In the genomic region with DNA sequence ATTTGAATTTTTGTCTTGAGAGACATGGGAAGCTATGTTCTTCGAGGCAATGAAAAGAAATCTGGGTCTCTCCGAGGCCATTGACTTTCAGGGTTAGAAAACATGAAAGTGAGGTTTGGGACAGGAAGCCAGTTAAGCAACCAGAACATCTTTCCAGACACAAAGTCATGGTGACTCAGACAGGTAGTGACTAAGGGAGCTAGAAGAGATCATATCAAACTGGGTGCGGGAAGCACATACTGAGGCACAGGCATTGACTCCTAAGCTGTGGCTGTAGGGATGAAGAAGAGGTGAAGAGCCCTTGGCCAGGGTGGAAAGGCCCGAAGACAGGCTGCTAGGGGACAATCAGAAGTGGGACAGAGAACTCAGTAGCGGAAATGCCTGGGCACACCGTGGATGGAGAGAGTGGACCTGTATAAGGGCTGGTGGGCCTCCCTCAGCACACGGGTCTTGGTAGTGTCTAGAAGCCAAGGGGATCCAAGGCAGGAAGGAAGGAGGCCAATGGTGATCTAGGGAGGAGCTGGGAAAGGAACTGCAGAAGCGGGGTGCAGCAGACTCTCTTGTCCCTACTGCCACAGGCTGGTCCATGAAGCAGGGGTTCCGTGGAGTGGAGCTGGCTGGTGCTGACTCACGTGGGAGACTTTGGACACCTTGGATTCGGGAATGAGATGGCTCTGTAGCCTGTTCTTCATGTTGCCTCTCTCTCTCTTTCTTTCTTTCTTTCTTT, we compare ENCODE assay signal across 7 mouse cellular contexts. TPM values are rescaled to one million over a fixed set of nuclear protein-coding genes. Genes with fewer than 3 reads are reported as not detected.
DNase-seq lines count a peak whose midpoint lies in the region; ATAC-seq and TF ChIP-seq lines count a peak whose summit lies in the region.

No protein-coding gene starts in this region.

- peak; percentile 72 for DNase-seq in 3T3-L1 (ENCODE audit: low read depth, low spot score)
- DNase-seq in limb, embryonic 14.5 days (ENCODE audit: low spot score) = no peak
- peak; percentile 15 for DNase-seq in splenic B cell, adult 2 months (ENCODE audit: low read depth, low spot score)
- no peak for DNase-seq in retina, embryonic 14.5 days (ENCODE audit: low spot score)

- peaks cover 36% of the 10 kb centered on the region for H3K79me3 ChIP-seq in C2C12 (ENCODE audit: low read depth)

- no peak for TF ChIP-seq POLR2A in embryonic fibroblast, embryonic 13.5 days (IDR thresholded peaks at IDR 0.05; ENCODE audit: low read depth, low read length)
- no peak for TF ChIP-seq POLR2A in limb, embryonic 14.5 days (IDR thresholded peaks at IDR 0.05; ENCODE audit: borderline replicate concordance, extremely low read depth, insufficient read depth, insufficient read length)

- WGBS in limb, embryonic 14.5 days = 85% methylated on average over 11 of the region's 11 CpGs

- peaks cover 40% of the 10 kb centered on the region for H3K79me2 ChIP-seq in C2C12 (ENCODE audit: control insufficient read depth, insufficient read depth)

- no peak for ATAC-seq in limb, embryonic 14.5 days (ENCODE audit: low FRiP score, low read depth)
- ATAC-seq in frontal cortex, adult (ENCODE audit: low TSS enrichment) = no peak

- H3K9ac ChIP-seq in limb, embryonic 14.5 days (ENCODE audit: low read depth, low read length, severe bottlenecking) = peak overlapping the region; percentile 86; the same call in 1 of the 2 replicates

- peak overlapping the region; percentile 97 for H3K27ac ChIP-seq in embryonic fibroblast, embryonic 13.5 days (ENCODE audit: insufficient read depth, low read length)
- H3K27ac ChIP-seq in limb, embryonic 14.5 days (replicated peaks; ENCODE audit: low read depth, low read length) = 0 out of 2 replicates have a peak overlapping the region, but pooled peaks have one; percentile 91

- H3K4me3 ChIP-seq in C2C12 (ENCODE audit: insufficient read depth, poor library complexity, severe bottlenecking) = peak overlapping the region; percentile 92
- peak overlapping the region; percentile 66 for H3K4me3 ChIP-seq in embryonic fibroblast, embryonic 13.5 days (ENCODE audit: insufficient read depth, low read length)
- H3K4me3 ChIP-seq in limb, embryonic 14.5 days (replicated peaks; ENCODE audit: low read length) = peak overlapping the region; percentile 97

- no peak for TF ChIP-seq CTCF in C2C12 (IDR thresholded peaks at IDR 0.05; ENCODE audit: control insufficient read depth, insufficient read depth, insufficient read length)
- no peak for TF ChIP-seq CTCF in embryonic fibroblast, embryonic 13.5 days (IDR thresholded peaks at IDR 0.05; ENCODE audit: borderline replicate concordance, insufficient read depth, low read length)

- peaks cover 7% of the 10 kb centered on the region for H3K4me1 ChIP-seq in embryonic fibroblast, embryonic 13.5 days (ENCODE audit: control insufficient read depth, insufficient read depth, low read length)
- peaks cover 11% of the 10 kb centered on the region for H3K4me1 ChIP-seq in limb, embryonic 14.5 days (ENCODE audit: control insufficient read depth, insufficient read depth, low read length)

- H3K9me3 ChIP-seq in limb, embryonic 14.5 days (ENCODE audit: control insufficient read depth, low read length) = 0 out of 2 replicates have a peak, but pooled peaks cover 13% of the 10 kb centered on the region

- peak overlapping the region; percentile 79 for H3K4me2 ChIP-seq in limb, embryonic 14.5 days (replicated peaks; ENCODE audit: low read depth, low read length, severe bottlenecking)

- H3K27me3 ChIP-seq in C2C12 (ENCODE audit: control insufficient read depth, insufficient read depth, insufficient read length) = no peaks in the 10 kb centered on the region
- H3K27me3 ChIP-seq in limb, embryonic 14.5 days (ENCODE audit: control insufficient read depth, insufficient read depth, low read length) = no peaks in the 10 kb centered on the region
- no peaks in the 10 kb centered on the region for H3K27me3 ChIP-seq in splenic B cell, adult 2 months (ENCODE audit: control insufficient read depth, insufficient read depth, low read length, poor library complexity, severe bottlenecking)

- peak overlapping the region; percentile 20 for H3ac ChIP-seq in C2C12 (ENCODE audit: control insufficient read depth, insufficient read length, low read depth)

- peaks cover 17% of the 10 kb centered on the region for H3K36me3 ChIP-seq in C2C12 (ENCODE audit: control insufficient read depth, insufficient read depth)
- H3K36me3 ChIP-seq in limb, embryonic 14.5 days (ENCODE audit: control insufficient read depth, insufficient read depth, low read length) = 0 out of 2 replicates have a peak, but pooled peaks cover 9% of the 10 kb centered on the region
- no peaks in the 10 kb centered on the region for H3K36me3 ChIP-seq in splenic B cell, adult 2 months (ENCODE audit: control insufficient read depth, insufficient read depth, low read length, poor library complexity, severe bottlenecking)

TF ChIP-seq in C2C12, 6 proteins besides CTCF, POLR2A, EP300 and RAD21:
- TF ChIP-seq MYOG (IDR thresholded peaks at IDR 0.05; ENCODE audit: control insufficient read depth, extremely low read depth, insufficient read length) (no peak), CEBPB (IDR thresholded peaks at IDR 0.05; ENCODE audit: low read depth) (peak; percentile 67), MAX (IDR thresholded peaks at IDR 0.05) (peak; percentile 45)

RNA-seq across cellular contexts. Expression of gene Blcap, which starts 3.7 kb away (rescaled TPM):
- 25.2 TPM for polyA plus RNA-seq in C2C12 (2012; fragmentation: generic; extraction: Trizol)
- 63.9 and 72.3 TPM in 2 replicates for polyA plus RNA-seq in embryonic fibroblast, embryonic 13.5 days (2011; ENCODE audit: insufficient read length, low read depth, missing spikeins)
- 65.4 and 83.0 TPM in 2 replicates for polyA plus RNA-seq in limb, embryonic 14.5 days (2012; rRNA removed)
- 60.3 and 74.2 TPM in 2 replicates for polyA plus RNA-seq in limb, embryonic 14.5 days (2014; fragmentation: Nextera tagmentation; extraction: Ambion mirVana)

RNA-seq across cellular contexts. Expression of gene Nnat, which starts 7.5 kb away (rescaled TPM):
- polyA plus RNA-seq in C2C12 (2012; fragmentation: generic; extraction: Trizol) = 1.3 TPM
- polyA plus RNA-seq in embryonic fibroblast, embryonic 13.5 days (2011; ENCODE audit: insufficient read length, low read depth, missing spikeins) = 12.6 and 15.1 TPM in 2 replicates
- polyA plus RNA-seq in limb, embryonic 14.5 days (2012; rRNA removed) = 452 and 589 TPM in 2 replicates
- polyA plus RNA-seq in limb, embryonic 14.5 days (2014; fragmentation: Nextera tagmentation; extraction: Ambion mirVana) = 299 and 356 TPM in 2 replicates

Comparison
In these comparisons a context has a peak if more than half of its experiments do, and no peak if none do; other contexts are left out.
1. DNase-seq: peak in 3T3-L1 (single experiment) and splenic B cell, adult 2 months (single experiment); none in limb, embryonic 14.5 days (single experiment) and retina, embryonic 14.5 days (single experiment).
2. RNA of gene Nnat, which starts 7.5 kb away (polyA plus RNA-seq): 299 to 589 TPM in limb, embryonic 14.5 days; 12.6 to 15.1 TPM in embryonic fibroblast, embryonic 13.5 days and 1.3 TPM in C2C12 (single experiment); every median in the first group is over 10 times any median in the second.
3. Peak in every context shown above with its lines, with median percentiles within 50 percentile points of each other: H3K4me3 ChIP-seq.